ENCODE assay signal across 25 mouse cellular contexts in genomic region chr7:98535191-98535590, GRCm38 (mm10). TPM values are rescaled to one million over a fixed set of nuclear protein-coding genes. Genes with fewer than 3 reads are reported as not detected.
DNase-seq lines count a peak whose midpoint lies in the region; ATAC-seq and TF ChIP-seq lines count a peak whose summit lies in the region.
"Had no signal": no experiment of that assay in that cellular context is flagged by ENCODE, and none has a peak within 500 bp of the region (broad histone marks: within the 10 kb centered on the region; RNA-seq: fewer than 3 reads in every experiment).

No protein-coding gene starts in this region.

- no peaks in the 10 kb centered on the region for H3K27me3 ChIP-seq in heart, embryonic 13.5 days (replicated peaks)
- H3K27me3 ChIP-seq in liver, embryonic 13.5 days = no peaks in the 10 kb centered on the region
- H3K27me3 ChIP-seq in liver, embryonic 11.5 days (replicated peaks; ENCODE audit: control insufficient read depth, insufficient read depth, low read length) = no peaks in the 10 kb centered on the region
- H3K27me3 ChIP-seq in cerebellum, adult 2 months (ENCODE audit: control insufficient read depth, insufficient read depth, low read length) = no peaks in the 10 kb centered on the region
- H3K27me3 ChIP-seq: forebrain, embryonic 13.5 days; hindbrain, embryonic 13.5 days; limb, embryonic 13.5 days; neural tube, embryonic 12.5 days had no signal

- no peak overlapping the region for H3K9ac ChIP-seq in heart, embryonic 13.5 days
- H3K9ac ChIP-seq in liver, embryonic 13.5 days = no peak overlapping the region
- H3K9ac ChIP-seq in liver, embryonic 11.5 days (ENCODE audit: low read depth, low read length) = no peak overlapping the region
- H3K9ac ChIP-seq: forebrain, embryonic 13.5 days; hindbrain, embryonic 13.5 days; limb, embryonic 13.5 days; neural tube, embryonic 12.5 days had no signal

- TF ChIP-seq POLR2A in cerebellum, adult 2 months (IDR thresholded peaks at IDR 0.05; ENCODE audit: borderline replicate concordance, insufficient read depth, low read length) = no peak

- peak overlapping the region; percentile 70 for H3K27ac ChIP-seq in heart, embryonic 13.5 days (replicated peaks)
- H3K27ac ChIP-seq in liver, embryonic 13.5 days = 0 out of 2 replicates have a peak overlapping the region, but pooled peaks have one; percentile 29
- no peak overlapping the region for H3K27ac ChIP-seq in liver, embryonic 11.5 days (ENCODE audit: low read depth, low read length)
- H3K27ac ChIP-seq in cerebellum, adult 2 months (ENCODE audit: insufficient read depth, low read length) = no peak overlapping the region
- H3K27ac ChIP-seq: forebrain, embryonic 13.5 days; hindbrain, embryonic 13.5 days; left cerebral cortex, adult 2 months; limb, embryonic 13.5 days; neural tube, embryonic 12.5 days had no signal

- no peak for TF ChIP-seq CTCF in cerebellum, adult 2 months (IDR thresholded peaks at IDR 0.05; ENCODE audit: borderline replicate concordance, insufficient read depth, low read depth, low read length)

- H3K4me1 ChIP-seq in heart, embryonic 13.5 days = peaks cover 46% of the 10 kb centered on the region
- H3K4me1 ChIP-seq in liver, embryonic 13.5 days (replicated peaks) = peaks cover 26% of the 10 kb centered on the region
- H3K4me1 ChIP-seq in liver, embryonic 11.5 days (replicated peaks; ENCODE audit: control insufficient read depth, insufficient read depth, low read length) = peaks cover 9% of the 10 kb centered on the region
- no peaks in the 10 kb centered on the region for H3K4me1 ChIP-seq in cerebellum, adult 2 months (ENCODE audit: control insufficient read depth, insufficient read depth, low read length)

- ATAC-seq in heart, embryonic 13.5 days (ENCODE audit: extremely low read depth, insufficient number of reproducible peaks, low FRiP score, low TSS enrichment) = no peak
- ATAC-seq in liver, embryonic 13.5 days (ENCODE audit: low read depth) = no peak
- no peak for ATAC-seq in liver, embryonic 11.5 days (replicated peaks; ENCODE audit: low FRiP score)
- ATAC-seq in CD4-positive, CD25-positive, alpha-beta regulatory T cell, adult 4 months = peak; percentile 47
- ATAC-seq: forebrain, embryonic 13.5 days had no signal

- no peaks in the 10 kb centered on the region for H3K9me3 ChIP-seq in heart, embryonic 13.5 days
- no peaks in the 10 kb centered on the region for H3K9me3 ChIP-seq in liver, embryonic 13.5 days (replicated peaks)
- H3K9me3 ChIP-seq in liver, embryonic 11.5 days (ENCODE audit: control insufficient read depth, low read length) = no peaks in the 10 kb centered on the region
- H3K9me3 ChIP-seq: forebrain, embryonic 13.5 days; hindbrain, embryonic 13.5 days; limb, embryonic 13.5 days; midbrain, embryonic 10.5 days; neural tube, embryonic 12.5 days had no signal

- 74% methylated on average over 6 of the region's 6 CpGs for whole genome bisulfite sequencing in heart, embryonic 13.5 days
- 49% methylated on average over 6 of the region's 6 CpGs for WGBS in liver, embryonic 13.5 days (ENCODE audit: insufficient replicate concordance)
- 69% methylated on average over 6 of the region's 6 CpGs for WGBS in liver, embryonic 11.5 days
- whole genome bisulfite sequencing in cerebellum, adult 2 months = 93% methylated on average over 6 of the region's 6 CpGs

- no peak for DNase-seq in heart, adult 8-10 months (ENCODE audit: low spot score)
- no peak for DNase-seq in liver, embryonic 13.5 days
- no peak for DNase-seq in liver, embryonic 11.5 days (ENCODE audit: low spot score)
- peak; percentile 82 for DNase-seq in induced T-regulatory cell, adult 2 months (ENCODE audit: low read depth)
- DNase-seq in cerebellum, adult 2 months = no peak
- DNase-seq in spleen, adult 12 weeks (ENCODE audit: low spot score) = no peak
- DNase-seq: adrenal gland, adult 8-10 months; cerebellum, adult 8-10 months; cerebellum, postnatal 25 days; gastrocnemius, postnatal 14 days; heart, postnatal 36 days; kidney, adult 11 months; kidney, postnatal 14 days; layer of hippocampus, adult 9-11 months; lung, postnatal 4 days; right cerebral cortex, adult 18-20 months had no signal

- H3K36me3 ChIP-seq in heart, embryonic 13.5 days = no peaks in the 10 kb centered on the region
- H3K36me3 ChIP-seq in liver, embryonic 13.5 days = no peaks in the 10 kb centered on the region
- H3K36me3 ChIP-seq in liver, embryonic 11.5 days (ENCODE audit: control insufficient read depth, insufficient read depth, low read length) = no peaks in the 10 kb centered on the region
- H3K36me3 ChIP-seq: hindbrain, embryonic 13.5 days; limb, embryonic 13.5 days; midbrain, embryonic 10.5 days; neural tube, embryonic 12.5 days had no signal

- no peak overlapping the region for H3K4me2 ChIP-seq in heart, embryonic 13.5 days
- H3K4me2 ChIP-seq in liver, embryonic 13.5 days = no peak overlapping the region
- H3K4me2 ChIP-seq in liver, embryonic 11.5 days = no peak overlapping the region
- H3K4me2 ChIP-seq: forebrain, embryonic 13.5 days; hindbrain, embryonic 13.5 days; limb, embryonic 13.5 days; neural tube, embryonic 12.5 days had no signal

- H3K4me3 ChIP-seq in heart, embryonic 13.5 days = no peak overlapping the region
- H3K4me3 ChIP-seq in liver, embryonic 13.5 days (replicated peaks) = no peak overlapping the region
- H3K4me3 ChIP-seq in liver, embryonic 11.5 days (ENCODE audit: low read depth, low read length) = no peak overlapping the region
- H3K4me3 ChIP-seq in cerebellum, adult 2 months (replicated peaks; ENCODE audit: insufficient read depth, low read depth, low read length) = no peak overlapping the region
- H3K4me3 ChIP-seq: forebrain, embryonic 13.5 days; hindbrain, embryonic 13.5 days; left cerebral cortex, adult 2 months; limb, embryonic 13.5 days; midbrain, embryonic 10.5 days; myocyte; neural tube, embryonic 12.5 days had no signal

RNA-seq across cellular contexts. Expression of gene Lrrc32, which starts 46.1 kb away (rescaled TPM):
- polyA plus RNA-seq in heart, embryonic 13.5 days (2015; fragmentation: Nextera tagmentation; extraction: Ambion mirVana) = 4.9 and 6.0 TPM in 2 replicates
- total RNA-seq in heart, adult 8-10 months (2022) = 10 to 100 TPM in 3 of 4 experiments, 1 to 10 TPM in 1; 7.7 to 17.3 (median 12.2) TPM
- 3.2 and 5.7 TPM in 2 replicates for polyA plus RNA-seq in liver, embryonic 13.5 days (2015; fragmentation: Nextera tagmentation; extraction: Ambion mirVana)
- polyA plus RNA-seq in liver, embryonic 11.5 days (2014; fragmentation: Nextera tagmentation; extraction: Ambion mirVana) = 17.1 and 21.0 TPM in 2 replicates
- 10 to 100 TPM; 55.1 to 95.2 TPM for polyA plus RNA-seq in CD4-positive, CD25-positive, alpha-beta regulatory T cell, adult 4 months (2017; shearing (Covaris generic))
- 2.2 and 2.5 TPM in 2 replicates for polyA plus RNA-seq in cerebellum, adult 2 months (2012; rRNA removed)

Comparison
In these comparisons a context has a peak if more than half of its experiments do, and no peak if none do; other contexts are left out.
1. H3K27ac ChIP-seq: peak in heart, embryonic 13.5 days (single experiment) and liver, embryonic 13.5 days (single experiment); none in liver, embryonic 11.5 days (single experiment) and cerebellum, adult 2 months (single experiment).